Mouse (Mus musculus) liver, adult 2 months (tissue): ENCODE results near the gene Atp10a.

ENCODE experiments used
- CTCF ChIP-seq: fragments of 200-500 bp; IDR thresholded peaks from 2 replicates; pipeline ENCODE4 v1.5.1; 2011; ENCODE audit warnings: low read depth, low read length, control low read depth
- POLR2A ChIP-seq: fragments of 200-500 bp; IDR thresholded peaks from 2 replicates; pipeline ENCODE4 v1.6.1; 2011; ENCODE audit warnings: low read length, control low read depth; ENCODE audit not compliant: insufficient read depth; ENCODE audit errors: extremely low read depth

DNA sequence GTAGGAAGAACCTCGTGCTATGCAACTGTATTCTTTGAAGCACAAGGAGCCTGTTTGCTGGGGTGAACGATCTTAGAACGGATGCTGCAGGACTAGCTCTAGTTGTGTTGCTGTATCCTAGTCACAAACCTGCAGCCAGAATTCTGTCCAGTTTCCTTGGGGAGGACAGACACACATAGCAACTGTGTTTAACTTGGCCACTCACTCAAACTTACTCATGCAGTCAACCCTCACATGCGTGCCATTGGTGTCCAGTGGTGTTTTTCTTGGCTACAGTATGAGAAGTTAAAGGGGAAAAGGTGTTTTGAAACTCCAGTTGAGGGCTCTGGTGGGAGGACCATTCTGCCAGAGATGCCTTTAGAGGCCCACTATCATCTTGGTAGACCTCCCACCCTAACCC is 98.6 kb downstream of the Atp10a start:
- no peak for TF ChIP-seq CTCF
- no peak for TF ChIP-seq POLR2A
